ENCODE assay signal across 18 mouse cellular contexts in genomic region chr11:9932360-9933265, GRCm38 (mm10).
"Had no signal": no experiment of that assay in that cellular context is flagged by ENCODE, and none has a peak within 500 bp of the region (broad histone marks: within the 10 kb centered on the region; RNA-seq: fewer than 3 reads in every experiment).

No protein-coding gene starts in this region.

- H3K4me3 ChIP-seq: intestine, embryonic 15.5 days; layer of hippocampus, adult 2 months; limb, embryonic 12.5 days; limb, embryonic 15.5 days; midbrain, embryonic 12.5 days; midbrain, embryonic 15.5 days; neural tube, embryonic 12.5 days; neural tube, embryonic 15.5 days; stomach, embryonic 15.5 days had no signal

- H3K4me1 ChIP-seq: intestine, embryonic 15.5 days; limb, embryonic 12.5 days; limb, embryonic 15.5 days; midbrain, embryonic 12.5 days; midbrain, embryonic 15.5 days; neural tube, embryonic 12.5 days; neural tube, embryonic 15.5 days; stomach, embryonic 15.5 days had no signal

- ATAC-seq: intestine, embryonic 15.5 days; midbrain, embryonic 15.5 days had no signal

- H3K9me3 ChIP-seq: intestine, embryonic 15.5 days; limb, embryonic 12.5 days; limb, embryonic 15.5 days; midbrain, embryonic 12.5 days; midbrain, embryonic 15.5 days; neural tube, embryonic 12.5 days; neural tube, embryonic 15.5 days; stomach, embryonic 15.5 days had no signal

- DNase-seq: kidney, adult 11 months; kidney, adult 8-10 months; kidney, postnatal 14 days; left cerebral cortex, postnatal 4 days; right cerebral cortex, postnatal 25 days; spleen, adult 18-20 months; thymus, postnatal 25 days had no signal

- H3K9ac ChIP-seq: intestine, embryonic 15.5 days; limb, embryonic 12.5 days; limb, embryonic 15.5 days; liver, embryonic 14.5 days; midbrain, embryonic 12.5 days; midbrain, embryonic 15.5 days; neural tube, embryonic 12.5 days; neural tube, embryonic 15.5 days; stomach, embryonic 15.5 days had no signal

- H3K36me3 ChIP-seq: intestine, embryonic 15.5 days; limb, embryonic 12.5 days; limb, embryonic 15.5 days; midbrain, embryonic 12.5 days; midbrain, embryonic 15.5 days; neural tube, embryonic 12.5 days; neural tube, embryonic 15.5 days; stomach, embryonic 15.5 days had no signal

- H3K4me2 ChIP-seq: intestine, embryonic 15.5 days; limb, embryonic 12.5 days; limb, embryonic 15.5 days; liver, embryonic 11.5 days; midbrain, embryonic 12.5 days; midbrain, embryonic 15.5 days; neural tube, embryonic 12.5 days; neural tube, embryonic 15.5 days; stomach, embryonic 15.5 days had no signal

- H3K27ac ChIP-seq: intestine, embryonic 15.5 days; layer of hippocampus, adult 2 months; limb, embryonic 12.5 days; limb, embryonic 15.5 days; liver, embryonic 14.5 days; midbrain, embryonic 12.5 days; midbrain, embryonic 15.5 days; neural tube, embryonic 12.5 days; neural tube, embryonic 15.5 days; stomach, embryonic 15.5 days had no signal

- H3K27me3 ChIP-seq: intestine, embryonic 15.5 days; limb, embryonic 12.5 days; limb, embryonic 15.5 days; midbrain, embryonic 12.5 days; midbrain, embryonic 15.5 days; neural tube, embryonic 12.5 days; neural tube, embryonic 15.5 days; stomach, embryonic 15.5 days had no signal
